Mouse (Mus musculus): ENCODE results near the gene Tcte1.

The Tcte1 gene

GRCm38 (mm10) chr17:45585725-45586448 is 62.7 kb downstream of the Tcte1 start:
- DNase-seq = no peak

- no peak for DNase-seq
Observed at GRCm38 (mm10) chr17:45586449-45586837, 63.2 kb downstream of the Tcte1 start.

- DNase-seq = no peak
Observed at GRCm38 (mm10) chr17:45588370-45588769, 65.1 kb downstream of the Tcte1 start.

- no peak for DNase-seq
Observed at GRCm38 (mm10) chr17:45589236-45589635, 66.0 kb downstream of the Tcte1 start.

- no peak for DNase-seq
Observed at GRCm38 (mm10) chr17:45589844-45590243, 66.6 kb downstream of the Tcte1 start.

GRCm38 (mm10) chr17:45590410-45590809 is 67.2 kb downstream of the Tcte1 start:
- no peak for DNase-seq

- no peak for DNase-seq
Observed at GRCm38 (mm10) chr17:45591701-45592605, 68.7 kb downstream of the Tcte1 start.

Measured in lung, adult 18-20 months (tissue).